Mouse (Mus musculus) G1E (cell line): ENCODE measurements around the gene Hs2st1.

Experiments
- CTCF ChIP-seq: IDR thresholded peaks from 2 replicates; pipeline ENCODE4 v1.5.1; 2012; ENCODE audit warnings: low read depth, low read length, inconsistent platforms, mixed read lengths
- GATA1 ChIP-seq: IDR thresholded peaks from 2 replicates; pipeline ENCODE4 v1.6.1; 2012; ENCODE audit warnings: borderline replicate concordance, low read length, inconsistent platforms, mixed read lengths
- GATA2 ChIP-seq: IDR thresholded peaks from 2 replicates; pipeline ENCODE4 v1.6.1; 2012; ENCODE audit warnings: low read depth, low read length, inconsistent platforms, borderline replicate concordance
- POLR2AphosphoS5 ChIP-seq: IDR thresholded peaks from 2 replicates; pipeline ENCODE4 v1.6.1; 2012; ENCODE audit warnings: low read depth, low read length, inconsistent platforms; ENCODE audit not compliant: insufficient replicate concordance
- TAL1 ChIP-seq: conservative IDR thresholded peaks from 2 replicates; pipeline ENCODE4 v1.6.1; 2012; ENCODE audit warnings: low read depth, low read length, inconsistent platforms, mixed read lengths

DNA sequence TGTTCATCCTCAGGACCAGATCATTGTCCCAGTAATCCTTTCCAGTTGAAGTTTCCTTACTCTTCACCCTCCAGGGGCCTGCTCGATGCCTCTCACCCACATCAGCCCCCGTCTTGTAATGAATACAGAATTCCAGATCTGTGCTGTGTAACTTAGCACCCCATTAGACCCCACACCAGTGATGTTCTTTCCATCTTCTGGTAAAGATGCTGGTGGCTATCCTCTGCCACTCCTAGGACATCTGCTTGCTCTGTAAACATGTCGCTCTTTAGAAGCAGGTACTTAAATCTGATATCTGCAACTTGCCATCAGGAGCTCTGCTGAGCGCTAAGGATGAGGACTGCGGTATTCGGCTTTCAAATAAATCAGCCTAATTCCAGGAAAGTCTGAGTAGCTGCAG lies 44.3 kb upstream of the Hs2st1 start:
- no peak for TF ChIP-seq CTCF
- TF ChIP-seq POLR2AphosphoS5: no peak
- no peak for TF ChIP-seq GATA2
- no peak for TF ChIP-seq TAL1
- TF ChIP-seq GATA1: no peak
